In genomic region chrX:14294890-14295289, GRCm38 (mm10) we compare ENCODE assay signal across 24 mouse cellular contexts.
"Had no signal": no experiment of that assay in that cellular context is flagged by ENCODE, and none has a peak within 500 bp of the region (broad histone marks: within the 10 kb centered on the region; RNA-seq: fewer than 3 reads in every experiment).

No protein-coding gene starts in this region.

- H3K4me3 ChIP-seq: embryonic facial prominence, embryonic 10.5 days; embryonic facial prominence, embryonic 12.5 days; embryonic facial prominence, embryonic 13.5 days; embryonic facial prominence, embryonic 15.5 days; erythroblast, embryonic 14.5 days; forebrain, embryonic 10.5 days; forebrain, embryonic 12.5 days; forebrain, embryonic 13.5 days; forebrain, embryonic 15.5 days; heart, adult 2 months; heart, embryonic 10.5 days; heart, embryonic 12.5 days had no signal

- H3K27ac ChIP-seq: embryonic facial prominence, embryonic 10.5 days; embryonic facial prominence, embryonic 12.5 days; embryonic facial prominence, embryonic 13.5 days; embryonic facial prominence, embryonic 15.5 days; forebrain, embryonic 10.5 days; forebrain, embryonic 12.5 days; forebrain, embryonic 13.5 days; forebrain, embryonic 15.5 days; heart, adult 2 months; heart, embryonic 10.5 days had no signal

- DNase-seq: cerebellum, adult 18-20 months; cerebellum, adult 2 months; cerebellum, adult 8-10 months; cerebellum, adult 9-10 months; cerebellum, adult 9-11 months; cerebellum, postnatal 10 days; cerebellum, postnatal 14 days; cerebellum, postnatal 25 days; cerebellum, postnatal 36 days; embryo, embryonic 11 days; forebrain, postnatal 0 days; heart, adult 18-20 months; heart, adult 2 months had no signal
